Mouse (Mus musculus) stomach, embryonic 14.5 days (tissue): ENCODE measurements around the gene Cdhr3. TPM values are rescaled to one million over a fixed set of nuclear protein-coding genes. Genes with fewer than 3 reads are reported as not detected.

Experiments used
- ATAC-seq: fragments of 200-750 bp; cut with Nextera tagmentation; 2 replicates; pipeline ENCODE4 v1.8.0; 2017; ENCODE audit warnings: low read depth, moderate TSS enrichment; ENCODE audit not compliant: insufficient number of reproducible peaks, insufficient read depth, low FRiP score
- H3K27ac ChIP-seq: fragments of 300-500 bp; sonication (generic); 2 replicates; pipeline ENCODE4 v1.5.1; 2014; ENCODE audit warnings: mild to moderate bottlenecking, low read length, moderate library complexity, mixed read lengths
- H3K27me3 ChIP-seq: fragments of 300-500 bp; sonication (generic); 2 replicates; pipeline ENCODE4 v1.6.1; 2014; ENCODE audit warnings: low read length, control low read depth, mixed read lengths; ENCODE audit not compliant: control insufficient read depth, insufficient read depth
- H3K36me3 ChIP-seq: fragments of 300-500 bp; sonication (generic); 2 replicates; pipeline ENCODE4 v1.6.1; 2014; ENCODE audit warnings: mild to moderate bottlenecking, control low read depth, low read length, moderate library complexity, mixed read lengths; ENCODE audit not compliant: control insufficient read depth, insufficient read depth
- H3K4me1 ChIP-seq: fragments of 300-500 bp; sonication (generic); 2 replicates; pipeline ENCODE4 v1.6.1; 2014; ENCODE audit warnings: low read length, control low read depth, mixed read lengths; ENCODE audit not compliant: control insufficient read depth, insufficient read depth
- H3K4me2 ChIP-seq: fragments of 300-500 bp; sonication (generic); replicated peaks from 2 replicates; pipeline ENCODE4 v1.6.1; 2014; ENCODE audit warnings: low read depth, low read length, control low read depth
- H3K4me3 ChIP-seq: fragments of 300-500 bp; sonication (generic); 2 replicates; pipeline ENCODE4 v1.5.1; 2014; ENCODE audit warnings: low read depth, low read length, control low read depth
- H3K9ac ChIP-seq: fragments of 300-500 bp; sonication (generic); replicated peaks from 2 replicates; pipeline ENCODE4 v1.6.1; 2014; ENCODE audit warnings: low read depth, mild to moderate bottlenecking, control low read depth, low read length, moderate library complexity, mixed read lengths
- H3K9me3 ChIP-seq: fragments of 300-500 bp; sonication (generic); 2 replicates; pipeline ENCODE4 v1.6.1; 2016; ENCODE audit warnings: low read depth, low read length, control low read depth; ENCODE audit not compliant: control insufficient read depth
- WGBS: fragments of 180-500 bp; shearing (Covaris S2); extraction: QIAGEN DNeasy Blood & Tissue Kit; methylation state at CpG from one replicate; pipeline ENCODE4 v1.1.7; 2014; 5-methylcytosine and 5-hydroxymethylcytosine counted together
- polyA plus RNA-seq: library from polyadenylated mRNA; unstranded; fragments of >200 nt; fragmentation: Nextera tagmentation; extraction: Ambion mirVana; gene quantifications from 2 replicates; pipeline ENCODE4 v1.2.1, GENCODE M21; 2014

Gene Cdhr3
- polyA plus RNA-seq, result 0.13 TPM in 1 of 2 replicates, not detected in the other

DNA sequence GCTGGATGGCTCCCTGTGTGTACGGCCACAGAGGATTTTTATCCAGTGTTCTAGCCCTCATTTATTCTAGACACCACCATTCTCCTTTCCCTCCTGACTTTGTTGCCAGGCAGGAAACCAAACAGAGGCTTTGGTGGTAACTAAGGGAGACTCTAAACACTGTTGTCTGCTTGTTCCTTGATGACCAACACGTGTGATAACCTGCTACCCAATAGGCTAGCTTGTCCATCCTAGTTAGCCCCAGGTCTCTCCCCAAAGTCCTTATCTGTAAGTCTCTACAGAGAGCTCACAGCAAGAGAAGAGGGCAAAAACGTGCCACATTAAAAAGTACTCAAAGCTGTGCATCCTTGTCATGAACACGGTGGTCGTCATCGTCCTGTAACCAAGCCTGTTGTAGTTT lies at the start of gene Cdhr3:
Cdhr3 (minus strand) TSS at position 101 of the 400 bp plus-strand sequence.
- no peak within 1 kb of the TSS for H3K27ac ChIP-seq
- no peaks in the 10 kb centered on the region for H3K27me3 ChIP-seq
- no peak within 1 kb of the TSS for H3K4me3 ChIP-seq
- no peaks in the 10 kb centered on the region for H3K4me1 ChIP-seq
- WGBS, result 64% methylated on average over 6 of the region's 6 CpGs
- H3K9me3 ChIP-seq, result no peaks in the 10 kb centered on the region
- ATAC-seq, result no peak
- no peak within 1 kb of the TSS for H3K4me2 ChIP-seq
- H3K9ac ChIP-seq, result no peak within 1 kb of the TSS
- no peaks in the 10 kb centered on the region for H3K36me3 ChIP-seq

DNA sequence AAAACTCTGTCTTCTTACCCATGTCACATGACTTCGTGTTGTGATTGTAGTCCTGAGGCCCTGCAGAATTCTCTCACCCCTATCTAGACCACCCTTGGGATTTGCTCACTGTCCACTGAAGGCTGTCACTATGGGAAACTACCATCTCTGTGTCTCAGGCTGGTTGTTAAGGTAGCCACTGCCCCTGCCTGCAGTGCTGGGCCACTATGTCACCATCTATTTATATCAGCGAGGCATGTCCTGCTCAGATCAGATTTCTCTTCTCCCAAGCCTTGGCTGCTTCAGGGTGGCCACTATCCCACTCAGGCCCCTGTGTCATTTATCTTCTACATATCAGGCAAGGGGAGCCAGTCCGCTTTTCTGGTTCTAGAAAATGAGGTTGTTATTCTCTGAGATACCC lies 46.4 kb upstream of the Cdhr3 start:
- WGBS, result 63% methylated on average over 3 of the region's 3 CpGs
- Histone ChIP-seq H3K36me3 (no peaks in the 10 kb centered on the region), H3K27me3 (no peaks in the 10 kb centered on the region), H3K4me1 (no peaks in the 10 kb centered on the region), H3K4me2 (no peak overlapping the region), H3K27ac (no peak overlapping the region), H3K4me3 (no peak overlapping the region), H3K9me3 (no peaks in the 10 kb centered on the region), H3K9ac (no peak overlapping the region)
- no peak for ATAC-seq

DNA sequence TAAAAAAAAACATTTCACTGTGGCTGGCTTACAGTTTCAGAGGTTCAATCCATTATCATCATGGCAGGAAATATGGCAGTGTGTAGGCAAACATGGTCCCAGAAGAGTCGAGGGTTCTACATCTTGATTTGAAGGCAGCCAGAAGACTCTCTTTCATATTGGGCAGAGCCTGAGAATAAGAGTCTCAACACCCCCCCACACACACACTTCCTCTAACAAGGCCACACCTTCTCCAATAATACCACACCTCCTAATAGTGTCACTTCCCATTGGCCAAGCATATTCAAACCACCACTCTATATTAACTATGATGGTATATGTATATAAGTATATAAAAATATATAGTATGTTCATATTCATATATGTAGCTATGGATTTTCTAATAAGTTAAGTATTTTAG lies 45.2 kb upstream of the Cdhr3 start:
- H3K4me2 ChIP-seq, result no peak overlapping the region
- WGBS, result 88% methylated on average over 1 of the region's 1 CpGs
- H3K36me3 ChIP-seq, result no peaks in the 10 kb centered on the region
- no peak overlapping the region for H3K9ac ChIP-seq
- ATAC-seq, result no peak
- H3K9me3 ChIP-seq, result no peaks in the 10 kb centered on the region
- H3K4me1 ChIP-seq, result no peaks in the 10 kb centered on the region
- no peak overlapping the region for H3K27ac ChIP-seq
- H3K4me3 ChIP-seq, result no peak overlapping the region
- H3K27me3 ChIP-seq, result no peaks in the 10 kb centered on the region

DNA sequence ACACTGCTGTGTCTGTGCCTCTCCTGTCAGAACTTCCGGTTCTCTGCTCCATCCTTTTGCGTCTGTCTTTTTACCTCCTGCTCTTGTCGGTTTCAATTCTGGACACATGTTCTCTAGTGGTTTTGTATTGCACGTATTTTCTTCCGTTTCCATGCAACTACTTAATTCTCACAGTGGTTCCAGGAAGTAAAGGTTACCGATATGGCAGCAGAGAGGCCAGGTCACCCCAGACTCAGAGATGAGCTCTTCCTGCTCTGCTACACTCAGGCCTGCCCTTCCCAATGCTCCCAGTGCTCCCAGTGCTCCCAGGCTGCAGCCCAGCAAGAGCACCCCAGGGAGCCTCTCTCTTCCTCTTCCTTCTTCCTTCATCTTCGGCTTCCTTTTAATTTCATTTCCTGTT lies 39.1 kb upstream of the Cdhr3 start:
- no peak overlapping the region for H3K4me3 ChIP-seq
- H3K27ac ChIP-seq, result no peak overlapping the region
- H3K4me1 ChIP-seq, result no peaks in the 10 kb centered on the region
- H3K9me3 ChIP-seq, result no peaks in the 10 kb centered on the region
- H3K27me3 ChIP-seq, result no peaks in the 10 kb centered on the region
- 63% methylated on average over 7 of the region's 7 CpGs for WGBS
- no peak overlapping the region for H3K9ac ChIP-seq
- H3K36me3 ChIP-seq, result no peaks in the 10 kb centered on the region
- no peak overlapping the region for H3K4me2 ChIP-seq
- ATAC-seq, result no peak; the same call in 1 of the 2 replicates

DNA sequence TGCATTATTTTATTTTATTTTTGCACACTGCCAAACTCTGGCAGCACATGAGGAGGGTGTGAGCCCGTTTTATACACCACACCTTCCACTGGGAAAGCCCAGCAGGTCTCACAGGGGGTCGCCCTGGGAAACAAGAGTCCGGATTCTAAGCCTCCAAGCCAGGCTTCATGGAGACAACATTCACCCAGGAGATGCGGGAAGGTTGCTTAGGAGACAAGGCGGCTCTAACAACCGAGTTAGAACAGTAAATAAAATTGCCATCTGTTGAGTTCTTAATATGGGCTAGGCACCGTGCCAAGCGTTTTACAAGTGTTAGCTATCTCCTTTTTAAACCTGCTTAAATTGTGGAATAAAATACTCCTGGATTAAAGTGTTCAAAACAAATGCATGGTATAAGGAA lies 37.7 kb upstream of the Cdhr3 start:
- Histone ChIP-seq H3K27me3 (no peaks in the 10 kb centered on the region), H3K9me3 (no peaks in the 10 kb centered on the region), H3K4me1 (no peaks in the 10 kb centered on the region), H3K4me2 (no peak overlapping the region), H3K4me3 (no peak overlapping the region), H3K9ac (no peak overlapping the region), H3K27ac (no peak overlapping the region), H3K36me3 (no peaks in the 10 kb centered on the region)
- no peak for ATAC-seq
- WGBS, result 40% methylated on average over 8 of the region's 8 CpGs

DNA sequence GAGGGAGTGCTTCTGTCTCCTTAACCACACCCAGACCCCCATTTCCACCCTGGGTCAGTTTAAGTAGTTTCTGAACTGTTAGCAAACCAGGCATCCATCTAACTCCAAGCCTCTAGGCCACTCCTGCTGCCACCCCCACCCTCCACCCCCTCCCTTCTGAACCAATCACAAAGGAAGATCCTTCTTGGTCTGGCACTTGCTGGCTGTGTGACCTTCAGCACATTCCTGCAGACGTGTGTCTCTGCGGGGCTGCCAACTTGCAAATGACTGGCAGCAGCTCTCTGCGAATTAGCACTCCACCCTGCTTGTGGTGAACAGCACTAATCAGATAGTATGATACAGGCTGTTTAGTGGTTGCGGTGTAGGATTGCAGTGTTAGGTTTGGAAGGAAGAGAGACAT lies 36.7 kb upstream of the Cdhr3 start:
- no peak overlapping the region for H3K4me3 ChIP-seq
- H3K9ac ChIP-seq, result no peak overlapping the region
- ATAC-seq, result no peak
- H3K9me3 ChIP-seq, result no peaks in the 10 kb centered on the region
- no peaks in the 10 kb centered on the region for H3K36me3 ChIP-seq
- no peak overlapping the region for H3K27ac ChIP-seq
- H3K4me2 ChIP-seq, result no peak overlapping the region
- H3K4me1 ChIP-seq, result no peaks in the 10 kb centered on the region
- no peaks in the 10 kb centered on the region for H3K27me3 ChIP-seq
- WGBS, result 15% methylated on average over 4 of the region's 4 CpGs

DNA sequence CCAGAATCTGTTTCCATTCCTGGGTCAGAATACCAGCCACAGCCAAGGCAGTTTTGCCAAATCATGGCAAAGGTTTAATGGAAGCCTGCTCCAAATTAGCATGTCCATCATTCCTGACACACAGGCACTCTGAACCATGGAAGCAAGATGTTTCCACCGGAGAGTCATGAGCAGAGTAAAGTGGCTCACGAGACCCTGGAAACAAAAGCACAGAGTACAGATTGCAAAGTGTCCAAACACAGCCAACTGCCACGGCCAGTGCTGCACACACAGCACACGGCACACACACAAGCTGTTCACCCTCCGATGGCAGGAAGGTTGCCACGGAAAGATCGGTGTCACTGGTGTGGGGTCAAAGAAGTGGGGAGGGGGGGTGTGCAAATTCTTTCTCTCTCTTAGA lies 36.0 kb upstream of the Cdhr3 start:
- no peak overlapping the region for H3K27ac ChIP-seq
- ATAC-seq, result no peak
- H3K4me1 ChIP-seq, result no peaks in the 10 kb centered on the region
- H3K4me2 ChIP-seq, result no peak overlapping the region
- WGBS, result 61% methylated on average over 7 of the region's 7 CpGs
- no peak overlapping the region for H3K9ac ChIP-seq
- H3K9me3 ChIP-seq, result no peaks in the 10 kb centered on the region
- no peak overlapping the region for H3K4me3 ChIP-seq
- no peaks in the 10 kb centered on the region for H3K36me3 ChIP-seq
- no peaks in the 10 kb centered on the region for H3K27me3 ChIP-seq

DNA sequence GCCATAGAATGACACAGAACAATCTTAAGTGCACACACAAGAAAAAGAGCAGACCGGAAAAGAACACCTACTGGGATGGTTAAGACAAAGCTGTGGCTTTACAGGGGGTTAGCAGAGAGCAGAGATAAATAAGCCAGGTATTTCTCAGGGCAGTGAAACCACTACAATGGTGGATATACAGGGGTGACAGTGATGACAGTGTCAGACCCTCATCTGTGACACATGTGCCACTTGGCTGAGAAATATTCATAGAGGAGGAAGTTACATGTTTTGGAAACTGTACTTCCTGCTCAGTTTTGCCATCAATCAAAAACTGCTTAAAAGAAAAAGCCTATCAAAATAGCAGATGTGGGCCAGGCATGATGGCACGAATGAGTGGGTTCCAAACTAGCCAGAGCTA lies 35.4 kb upstream of the Cdhr3 start:
- ATAC-seq, result no peak
- H3K27me3 ChIP-seq, result no peaks in the 10 kb centered on the region
- no peaks in the 10 kb centered on the region for H3K4me1 ChIP-seq
- WGBS, result 79% methylated on average over 2 of the region's 2 CpGs
- no peaks in the 10 kb centered on the region for H3K9me3 ChIP-seq
- no peak overlapping the region for H3K27ac ChIP-seq
- H3K4me3 ChIP-seq, result no peak overlapping the region
- H3K4me2 ChIP-seq, result no peak overlapping the region
- H3K9ac ChIP-seq, result no peak overlapping the region
- H3K36me3 ChIP-seq, result no peaks in the 10 kb centered on the region

DNA sequence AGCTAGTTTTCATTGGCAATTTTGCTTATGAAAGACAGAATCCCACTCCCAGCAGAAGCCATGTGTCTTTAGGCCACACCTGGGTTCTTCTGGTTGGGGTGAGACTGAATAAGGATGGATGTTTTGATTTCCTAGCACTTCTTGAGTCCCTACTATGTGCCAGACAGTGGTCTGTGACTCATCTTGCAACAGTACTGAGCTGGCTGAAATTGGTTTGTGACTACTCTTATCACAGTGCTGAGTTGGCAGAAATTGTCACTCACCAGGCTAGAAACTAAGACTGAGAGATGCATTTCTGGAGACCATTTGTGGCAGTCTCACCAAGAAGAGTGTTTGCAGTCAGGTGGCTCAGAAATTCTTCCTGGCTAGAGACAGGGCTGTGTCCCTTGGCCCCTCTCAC lies 33.6 kb upstream of the Cdhr3 start:
- Histone ChIP-seq H3K36me3 (no peaks in the 10 kb centered on the region), H3K4me2 (no peak overlapping the region), H3K27ac (no peak overlapping the region), H3K4me3 (no peak overlapping the region), H3K9me3 (no peaks in the 10 kb centered on the region), H3K4me1 (no peaks in the 10 kb centered on the region), H3K9ac (no peak overlapping the region), H3K27me3 (no peaks in the 10 kb centered on the region)
- no peak for ATAC-seq
